Mouse (Mus musculus) hindbrain, embryonic 15.5 days (tissue): ENCODE results near the gene Ccdc148. TPM values are rescaled to one million over a fixed set of nuclear protein-coding genes. Genes with fewer than 3 reads are reported as not detected.

ENCODE experiments used
- ATAC-seq: fragments of 200-750 bp; cut with Nextera tagmentation; 2 replicates; pipeline ENCODE4 v1.8.0; 2017; ENCODE audit warnings: low read depth, moderate number of reproducible peaks, moderate TSS enrichment; ENCODE audit not compliant: low FRiP score
- H3K27ac ChIP-seq: fragments of 300-500 bp; sonication (generic); replicated peaks from 2 replicates; pipeline ENCODE4 v1.5.1; 2015; ENCODE audit warnings: mild to moderate bottlenecking, inconsistent platforms
- H3K27me3 ChIP-seq: fragments of 300-500 bp; sonication (generic); 2 replicates; pipeline ENCODE4 v1.6.1; 2015; ENCODE audit warnings: control low read depth, inconsistent platforms
- H3K36me3 ChIP-seq: fragments of 300-500 bp; sonication (generic); 2 replicates; pipeline ENCODE4 v1.6.1; 2015; ENCODE audit warnings: control low read depth, inconsistent platforms
- H3K4me1 ChIP-seq: fragments of 300-500 bp; sonication (generic); replicated peaks from 2 replicates; pipeline ENCODE4 v1.6.1; 2015; ENCODE audit warnings: control low read depth, inconsistent platforms
- H3K4me2 ChIP-seq: fragments of 300-500 bp; sonication (generic); 2 replicates; pipeline ENCODE4 v1.6.1; 2015; ENCODE audit warnings: moderate library complexity, mild to moderate bottlenecking, inconsistent platforms
- H3K4me3 ChIP-seq: fragments of 300-500 bp; sonication (generic); 2 replicates; pipeline ENCODE4 v1.5.1; 2015; ENCODE audit warnings: mild to moderate bottlenecking, inconsistent platforms
- H3K9ac ChIP-seq: fragments of 300-500 bp; sonication (generic); 2 replicates; pipeline ENCODE4 v1.6.1; 2015; ENCODE audit warnings: inconsistent platforms
- H3K9me3 ChIP-seq: fragments of 300-500 bp; sonication (generic); 2 replicates; pipeline ENCODE4 v1.6.1; 2016; ENCODE audit warnings: control low read depth, inconsistent platforms
- WGBS: fragments of 180-500 bp; shearing (Covaris S2); methylation state at CpG from one replicate; pipeline ENCODE4 v1.1.7; 2015; 5-methylcytosine and 5-hydroxymethylcytosine counted together
- polyA plus RNA-seq: library from polyadenylated mRNA; unstranded; fragments of >200 nt; fragmentation: Nextera tagmentation; extraction: Ambion mirVana; gene quantifications from 2 replicates; pipeline ENCODE4 v1.2.1, GENCODE M21; 2015

Ccdc148 gene
- polyA plus RNA-seq, 1 experiment from 2014 or later: 5.9 TPM

DNA sequence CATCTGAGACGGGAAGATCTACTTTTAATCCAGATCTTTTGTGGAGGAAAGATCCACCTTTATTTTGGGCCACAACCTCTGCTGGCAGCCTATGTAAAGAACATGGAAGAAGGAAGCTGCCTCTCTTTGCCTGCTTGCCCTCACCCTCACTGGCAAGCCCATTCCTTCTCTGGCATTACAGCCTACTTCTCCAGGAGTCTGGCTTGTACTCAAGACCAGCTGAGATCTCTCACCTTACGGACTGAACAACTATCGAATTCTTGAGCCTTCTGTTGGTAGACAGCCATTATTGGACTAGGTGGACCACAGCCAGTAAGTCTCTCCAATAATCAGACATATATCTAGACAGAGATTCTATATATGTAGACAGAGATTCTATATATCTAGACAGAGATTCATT is 208.4 kb downstream of the Ccdc148 start:
- WGBS: 97% methylated on average over 3 of the region's 3 CpGs

DNA sequence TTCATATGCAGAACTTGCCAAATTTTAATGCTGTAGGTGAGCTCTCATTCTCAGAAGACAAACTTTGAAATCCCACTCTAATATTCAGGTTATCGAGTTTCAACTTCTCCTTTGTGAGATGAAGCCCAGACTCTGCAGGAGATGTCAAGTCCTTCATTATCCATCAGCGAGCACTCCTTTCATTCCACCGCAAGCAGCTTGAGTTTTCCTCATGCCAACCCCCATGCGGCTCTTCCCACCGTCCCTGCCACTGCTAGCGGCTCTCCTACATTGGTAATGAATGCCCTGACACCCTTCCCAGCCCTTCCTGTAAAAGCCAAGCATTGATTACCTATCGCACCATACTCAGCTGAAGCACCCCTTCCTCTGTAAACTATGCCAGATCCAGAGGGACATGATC is 211.7 kb downstream of the Ccdc148 start:
- Histone ChIP-seq H3K9me3 (no peaks in the 10 kb centered on the region), H3K36me3 (no peaks in the 10 kb centered on the region), H3K4me3 (no peak overlapping the region), H3K9ac (no peak overlapping the region), H3K4me1 (no peaks in the 10 kb centered on the region), H3K4me2 (no peak overlapping the region), H3K27ac (no peak overlapping the region), H3K27me3 (no peaks in the 10 kb centered on the region)
- no peak for ATAC-seq
- WGBS: 55% methylated on average over 7 of the region's 7 CpGs

More for the DNA sequence above, 208.4 kb downstream of the Ccdc148 start:
- no peak overlapping the region for H3K4me2 ChIP-seq
- no peaks in the 10 kb centered on the region for H3K9me3 ChIP-seq
- H3K4me1 ChIP-seq: no peaks in the 10 kb centered on the region
- no peaks in the 10 kb centered on the region for H3K36me3 ChIP-seq
- ATAC-seq: no peak
- H3K27ac ChIP-seq: no peak overlapping the region
- H3K9ac ChIP-seq: no peak overlapping the region
- H3K4me3 ChIP-seq: no peak overlapping the region
- no peaks in the 10 kb centered on the region for H3K27me3 ChIP-seq

DNA sequence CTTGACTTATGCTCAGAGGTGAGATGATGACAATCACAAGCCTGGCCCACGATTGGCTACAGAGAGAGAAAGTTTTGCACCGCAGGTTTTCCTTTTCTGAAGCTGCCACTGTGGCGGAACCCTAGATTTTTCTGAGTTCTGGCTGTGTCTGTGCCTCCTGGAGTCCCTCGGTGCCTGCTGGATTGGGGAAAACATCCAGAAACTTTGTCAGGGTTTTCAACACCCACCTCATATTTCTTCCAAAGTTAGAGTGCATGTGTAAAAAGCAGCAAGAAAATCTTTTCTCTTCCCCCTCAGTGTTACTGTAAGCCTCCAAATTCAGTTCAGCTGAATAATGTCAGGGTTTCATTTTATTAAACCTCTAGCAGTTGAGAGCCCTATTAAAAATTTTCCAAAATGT is 219.1 kb downstream of the Ccdc148 start:
- H3K4me3 ChIP-seq: no peak overlapping the region
- no peak overlapping the region for H3K27ac ChIP-seq
- WGBS: 87% methylated on average over 4 of the region's 4 CpGs
- no peak overlapping the region for H3K9ac ChIP-seq
- ATAC-seq: no peak
- no peaks in the 10 kb centered on the region for H3K27me3 ChIP-seq
- H3K4me1 ChIP-seq: no peaks in the 10 kb centered on the region
- no peaks in the 10 kb centered on the region for H3K36me3 ChIP-seq
- H3K4me2 ChIP-seq: no peak overlapping the region
- H3K9me3 ChIP-seq: no peaks in the 10 kb centered on the region

DNA sequence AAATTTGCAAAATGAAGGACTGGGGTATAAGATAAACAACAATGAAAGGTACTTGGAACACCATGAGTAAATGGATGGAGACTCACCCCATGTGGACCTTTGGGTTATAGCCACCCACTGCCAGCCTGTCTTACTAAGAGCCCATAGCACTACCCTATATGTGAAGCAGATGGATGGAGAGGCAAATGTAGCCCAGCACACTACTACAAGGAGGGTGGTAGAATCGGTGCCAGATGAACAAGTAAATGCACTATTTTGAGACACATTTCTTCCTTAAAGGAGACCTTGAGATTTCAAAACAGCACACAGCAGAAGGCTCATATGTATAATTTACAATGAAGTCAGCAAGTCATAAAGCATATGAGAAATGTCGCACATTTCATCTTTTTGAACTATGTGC is 234.9 kb downstream of the Ccdc148 start:
- Histone ChIP-seq H3K27me3 (no peaks in the 10 kb centered on the region), H3K4me1 (no peaks in the 10 kb centered on the region), H3K4me2 (no peak overlapping the region), H3K36me3 (no peaks in the 10 kb centered on the region), H3K4me3 (no peak overlapping the region), H3K27ac (no peak overlapping the region), H3K9me3 (no peaks in the 10 kb centered on the region), H3K9ac (no peak overlapping the region)
- no peak for ATAC-seq
- 93% methylated on average over 2 of the region's 2 CpGs for WGBS

DNA sequence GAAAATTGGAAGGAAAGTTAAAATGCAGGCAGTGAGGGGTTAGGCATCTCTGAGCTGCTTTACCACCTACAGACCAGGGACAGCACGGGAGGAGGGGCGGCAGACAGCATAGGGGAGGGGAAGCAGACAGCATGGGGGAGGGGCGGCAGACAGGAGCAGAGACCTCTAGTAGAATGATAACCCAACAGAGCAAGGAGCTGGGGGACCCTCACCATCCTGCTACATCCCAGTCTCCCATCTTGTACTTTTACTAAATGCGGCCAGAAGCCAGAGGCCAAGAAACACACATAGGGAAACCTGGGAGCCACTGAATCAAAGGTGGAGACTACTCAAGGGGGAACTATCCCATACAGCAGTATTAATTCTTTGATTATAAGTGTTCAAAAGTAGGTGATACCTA is 242.1 kb downstream of the Ccdc148 start:
- Histone ChIP-seq H3K27ac (no peak overlapping the region), H3K4me1 (no peaks in the 10 kb centered on the region), H3K27me3 (no peaks in the 10 kb centered on the region), H3K36me3 (no peaks in the 10 kb centered on the region), H3K4me3 (no peak overlapping the region), H3K9ac (no peak overlapping the region), H3K4me2 (no peak overlapping the region), H3K9me3 (no peaks in the 10 kb centered on the region)
- WGBS: 47% methylated on average over 4 of the region's 4 CpGs
- no peak for ATAC-seq

DNA sequence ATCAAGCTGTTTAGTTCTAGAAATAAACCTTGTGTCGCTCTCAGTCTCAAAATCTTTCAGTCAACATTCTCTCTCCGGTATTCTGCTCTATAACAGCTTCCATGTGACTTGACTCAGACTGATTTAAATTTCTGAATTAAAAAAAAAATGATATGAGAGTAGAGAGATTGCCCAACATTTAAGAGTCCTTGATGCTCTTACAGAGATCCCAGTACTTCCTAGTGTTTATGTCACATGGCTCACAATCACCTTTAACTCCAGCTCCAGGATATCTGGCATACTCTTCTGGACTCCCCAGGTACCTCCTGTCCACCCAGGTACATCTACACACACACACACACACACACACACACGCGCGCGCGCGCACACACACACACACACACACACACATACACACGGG is 248.1 kb downstream of the Ccdc148 start:
- H3K4me3 ChIP-seq: no peak overlapping the region
- no peaks in the 10 kb centered on the region for H3K36me3 ChIP-seq
- H3K9me3 ChIP-seq: no peaks in the 10 kb centered on the region
- H3K4me2 ChIP-seq: no peak overlapping the region
- H3K4me1 ChIP-seq: no peaks in the 10 kb centered on the region
- H3K27me3 ChIP-seq: no peaks in the 10 kb centered on the region
- 94% methylated on average over 9 of the region's 9 CpGs for WGBS
- H3K27ac ChIP-seq: no peak overlapping the region
- no peak for ATAC-seq
- H3K9ac ChIP-seq: no peak overlapping the region

DNA sequence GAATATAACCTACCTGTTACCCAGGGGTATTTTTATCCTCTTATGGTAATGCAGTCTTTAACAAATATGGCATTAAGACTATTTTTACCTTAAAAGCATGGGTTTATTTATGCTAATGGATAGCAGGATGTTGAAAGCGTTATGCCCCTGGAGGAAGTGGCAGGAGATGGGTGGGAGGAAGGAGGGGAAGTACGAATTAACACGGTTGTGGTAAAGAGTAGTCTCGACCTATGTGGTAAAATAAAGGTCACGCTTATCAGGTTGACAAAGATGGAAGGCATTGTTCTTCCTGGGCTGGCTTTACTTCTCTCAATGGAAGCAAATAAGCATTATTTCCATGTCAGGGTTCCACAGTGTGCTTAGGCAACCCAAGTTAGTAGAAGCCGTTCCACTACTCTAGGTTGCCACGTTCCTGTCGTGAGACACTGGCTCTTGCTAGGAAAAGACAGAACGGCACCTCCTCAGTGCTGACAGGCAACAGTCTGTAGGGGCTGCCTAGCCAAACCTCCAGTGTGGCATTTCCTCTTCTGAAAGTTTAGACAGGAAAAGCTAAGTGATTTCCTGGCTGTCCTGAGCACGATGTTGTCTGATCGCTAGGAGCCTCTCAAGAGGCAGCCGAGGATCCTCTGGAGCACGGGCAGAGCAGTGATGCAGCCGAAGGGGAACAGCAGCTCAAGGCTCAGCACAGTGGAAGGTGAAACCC is 253.5 kb downstream of the Ccdc148 start:
- no peak overlapping the region for H3K9ac ChIP-seq
- no peak overlapping the region for H3K4me3 ChIP-seq
- H3K36me3 ChIP-seq: no peaks in the 10 kb centered on the region
- H3K4me1 ChIP-seq: no peaks in the 10 kb centered on the region
- no peak overlapping the region for H3K27ac ChIP-seq
- ATAC-seq: no peak
- H3K9me3 ChIP-seq: no peaks in the 10 kb centered on the region
- H3K4me2 ChIP-seq: peak overlapping the region; percentile 25
- 31% methylated on average over 14 of the region's 14 CpGs for WGBS
- no peaks in the 10 kb centered on the region for H3K27me3 ChIP-seq

DNA sequence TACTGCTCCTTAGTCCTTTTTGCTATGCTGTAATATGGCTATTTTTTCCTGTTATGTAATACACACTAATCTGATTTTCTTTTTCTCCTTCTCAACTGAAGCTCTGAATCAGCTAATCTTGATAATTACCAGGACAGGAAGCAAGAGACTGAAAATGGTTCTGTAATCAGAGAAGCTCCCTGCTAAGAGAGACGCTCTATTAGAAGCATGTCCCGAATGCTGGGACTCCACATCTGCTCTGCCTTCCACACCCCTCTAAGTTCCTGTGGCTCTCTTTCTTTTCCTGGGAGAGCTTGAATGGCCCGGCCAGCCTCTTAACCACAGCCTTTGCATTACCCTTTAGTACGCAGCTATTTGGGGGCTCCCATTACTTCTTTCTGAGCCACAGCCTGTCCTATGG is 255.4 kb downstream of the Ccdc148 start:
- H3K27ac ChIP-seq: no peak overlapping the region
- no peak for ATAC-seq
- no peak overlapping the region for H3K9ac ChIP-seq
- no peaks in the 10 kb centered on the region for H3K4me1 ChIP-seq
- H3K4me3 ChIP-seq: no peak overlapping the region
- H3K36me3 ChIP-seq: no peaks in the 10 kb centered on the region
- 75% methylated on average over 4 of the region's 4 CpGs for WGBS
- no peak overlapping the region for H3K4me2 ChIP-seq
- no peaks in the 10 kb centered on the region for H3K9me3 ChIP-seq
- no peaks in the 10 kb centered on the region for H3K27me3 ChIP-seq

DNA sequence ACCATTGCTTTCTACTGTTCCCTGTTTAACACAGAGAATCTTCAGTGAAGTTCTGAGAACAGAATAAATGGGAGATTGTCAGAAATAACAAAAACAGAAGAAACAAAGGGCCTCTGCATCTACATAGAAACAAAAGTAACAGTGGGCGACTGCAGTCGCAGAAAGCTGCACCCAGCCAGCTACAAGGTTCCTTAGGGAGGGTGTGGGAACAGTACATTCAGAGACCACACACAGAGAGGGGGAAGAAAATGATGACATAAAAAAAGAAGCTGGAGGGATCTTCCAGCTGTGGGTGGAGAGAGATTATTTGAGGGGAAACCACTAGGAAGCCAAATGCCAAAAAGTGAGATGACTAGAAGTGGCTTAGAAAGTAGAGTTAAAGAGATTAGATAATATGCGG is 280.6 kb downstream of the Ccdc148 start:
- no peaks in the 10 kb centered on the region for H3K27me3 ChIP-seq
- H3K4me1 ChIP-seq: no peaks in the 10 kb centered on the region
- H3K27ac ChIP-seq: no peak overlapping the region
- no peaks in the 10 kb centered on the region for H3K9me3 ChIP-seq
- no peak overlapping the region for H3K4me3 ChIP-seq
- H3K9ac ChIP-seq: no peak overlapping the region
- ATAC-seq: no peak
- H3K4me2 ChIP-seq: no peak overlapping the region
- 40% methylated on average over 3 of the region's 3 CpGs for WGBS
- no peaks in the 10 kb centered on the region for H3K36me3 ChIP-seq

DNA sequence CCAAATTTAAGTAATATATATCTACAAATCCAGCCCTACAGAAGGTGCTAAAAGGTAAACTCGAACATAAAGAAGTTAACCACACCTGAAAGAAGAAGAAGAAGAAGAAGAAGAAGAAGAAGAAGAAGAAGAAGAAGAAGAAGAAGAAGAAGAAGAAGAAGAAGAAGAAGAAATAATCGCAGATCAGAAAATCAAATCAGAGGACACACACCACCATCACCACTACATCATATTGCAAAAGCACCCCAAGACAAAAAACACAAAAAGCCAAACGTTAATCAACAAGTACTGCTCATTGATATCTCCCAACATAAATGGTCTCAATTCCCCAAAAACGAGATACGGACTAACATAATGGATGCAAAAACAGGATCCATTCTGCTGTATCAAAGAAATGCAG is 301.3 kb downstream of the Ccdc148 start, which contains the start of gene Gm11099:
Gm11099 (plus strand) TSS at position 301 of the 400 bp plus-strand sequence.
- Histone ChIP-seq H3K9me3 (no peaks in the 10 kb centered on the region), H3K9ac (no peak within 1 kb of the TSS), H3K27me3 (no peaks in the 10 kb centered on the region), H3K4me3 (no peak within 1 kb of the TSS), H3K36me3 (no peaks in the 10 kb centered on the region), H3K4me1 (no peaks in the 10 kb centered on the region), H3K27ac (no peak within 1 kb of the TSS), H3K4me2 (no peak within 1 kb of the TSS)
- 91% methylated on average over 5 of the region's 5 CpGs for WGBS
- ATAC-seq: no peak

DNA sequence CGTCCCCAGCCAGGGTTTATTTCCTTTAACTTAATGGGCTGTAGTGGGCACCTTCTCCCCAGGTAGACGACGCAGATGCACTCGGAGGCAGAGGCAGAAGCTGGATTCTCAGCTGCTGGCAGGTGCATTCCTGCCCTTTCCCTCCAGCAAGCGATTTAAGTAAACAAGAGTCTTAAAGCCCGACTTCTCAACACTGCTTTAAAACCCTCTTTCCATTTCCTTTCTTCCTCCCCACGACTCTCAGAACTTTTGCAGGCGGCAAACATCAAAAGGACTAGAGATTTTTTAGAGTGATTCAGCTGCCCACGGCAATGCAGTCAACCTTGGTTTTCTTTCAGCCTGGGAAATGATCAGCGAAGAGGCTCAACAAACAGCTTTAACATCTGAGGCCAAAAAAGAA is 316.0 kb downstream of the Ccdc148 start:
- no peaks in the 10 kb centered on the region for H3K27me3 ChIP-seq
- WGBS: 40% methylated on average over 10 of the region's 10 CpGs
- no peaks in the 10 kb centered on the region for H3K36me3 ChIP-seq
- H3K9me3 ChIP-seq: no peaks in the 10 kb centered on the region
- no peak for ATAC-seq
- no peak overlapping the region for H3K4me2 ChIP-seq
- H3K4me3 ChIP-seq: no peak overlapping the region
- H3K27ac ChIP-seq: no peak overlapping the region
- no peaks in the 10 kb centered on the region for H3K4me1 ChIP-seq
- H3K9ac ChIP-seq: no peak overlapping the region

DNA sequence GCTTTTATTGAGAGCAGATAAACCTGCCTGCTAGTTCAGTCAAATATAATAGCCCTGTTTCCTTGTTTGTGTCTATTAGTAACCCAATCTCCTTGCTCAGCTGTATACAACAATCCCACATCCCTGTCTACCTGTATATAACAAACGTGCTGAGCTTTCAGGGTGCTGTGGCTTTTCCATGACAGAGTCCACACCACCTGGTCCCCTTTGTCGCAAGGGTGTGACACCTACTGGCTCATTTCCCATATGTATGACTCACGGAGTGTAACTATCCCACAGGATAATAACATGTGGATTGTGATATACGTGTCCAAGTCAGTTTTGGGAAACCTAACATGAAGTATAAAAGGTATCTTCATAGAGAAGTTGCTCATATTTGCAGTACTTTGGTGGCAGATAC is 318.0 kb downstream of the Ccdc148 start:
- Histone ChIP-seq H3K9ac (no peak overlapping the region), H3K27ac (no peak overlapping the region), H3K4me3 (no peak overlapping the region), H3K27me3 (no peaks in the 10 kb centered on the region), H3K4me2 (no peak overlapping the region), H3K4me1 (no peaks in the 10 kb centered on the region), H3K9me3 (no peaks in the 10 kb centered on the region), H3K36me3 (no peaks in the 10 kb centered on the region)
- WGBS: 92% methylated on average over 4 of the region's 4 CpGs
- no peak for ATAC-seq

DNA sequence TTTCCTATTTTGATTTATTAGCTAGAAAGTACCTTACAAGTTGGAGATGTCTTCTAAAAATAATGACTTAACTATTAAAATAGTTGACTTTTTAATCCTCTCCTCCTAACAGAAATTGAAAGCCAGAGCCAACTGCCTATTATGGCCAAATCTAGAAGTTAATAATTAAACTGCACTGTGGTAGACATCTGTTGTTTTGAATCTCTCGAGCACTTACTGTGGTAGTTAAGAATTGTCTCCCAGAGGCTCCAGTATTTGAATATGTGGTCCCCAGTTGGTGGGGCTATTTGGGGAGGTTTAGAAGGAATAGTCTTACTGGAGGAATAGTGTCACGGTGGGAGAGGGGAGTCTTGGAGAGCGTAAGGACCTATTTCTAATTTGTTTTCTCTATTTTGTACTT is 319.5 kb downstream of the Ccdc148 start:
- 62% methylated on average over 3 of the region's 3 CpGs for WGBS
- H3K36me3 ChIP-seq: no peaks in the 10 kb centered on the region

More for the DNA sequence above, 319.5 kb downstream of the Ccdc148 start:
- no peak overlapping the region for H3K27ac ChIP-seq
- no peak overlapping the region for H3K4me3 ChIP-seq
- H3K4me2 ChIP-seq: no peak overlapping the region
- no peaks in the 10 kb centered on the region for H3K27me3 ChIP-seq
- H3K9me3 ChIP-seq: no peaks in the 10 kb centered on the region
- no peak overlapping the region for H3K9ac ChIP-seq
- no peaks in the 10 kb centered on the region for H3K4me1 ChIP-seq
- no peak for ATAC-seq
